Mouse (Mus musculus) embryonic fibroblast, embryonic 13.5 days (primary cell): Measurements from ENCODE around the gene Tes3-ps.

ENCODE experiments used
- CTCF ChIP-seq: IDR thresholded peaks from 2 replicates; pipeline ENCODE4 v1.5.1; 2011; ENCODE audit warnings: mild to moderate bottlenecking, control low read depth, low read length, moderate library complexity, borderline replicate concordance; ENCODE audit not compliant: insufficient read depth
- POLR2A ChIP-seq: IDR thresholded peaks from 2 replicates; pipeline ENCODE4 v1.6.1; 2011; ENCODE audit warnings: low read depth, mild to moderate bottlenecking, control low read depth, low read length, moderate library complexity

DNA sequence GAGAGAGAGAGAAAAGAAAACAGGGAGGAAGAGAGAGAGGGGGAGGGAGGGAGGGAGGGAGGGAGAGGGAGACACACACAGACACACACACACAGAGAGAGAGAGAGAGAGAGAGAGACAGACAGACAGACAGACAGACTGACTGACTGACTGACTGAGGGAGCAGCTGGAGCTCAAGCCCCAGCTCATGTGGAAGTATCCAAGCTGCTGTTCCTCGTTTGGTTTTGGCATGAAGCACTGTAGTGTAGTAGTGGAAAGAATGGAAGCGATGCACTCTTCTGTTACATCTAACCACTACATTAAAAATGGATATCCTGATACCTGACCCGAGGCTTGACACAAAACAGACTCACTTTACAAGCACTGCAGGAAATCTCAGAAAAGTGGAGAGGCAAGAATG, 52.5 kb downstream of the Tes3-ps start:
- TF ChIP-seq POLR2A (peak; percentile 65), CTCF (no peak)
